Comparison of ENCODE assay signal across 32 mouse cellular contexts in genomic region chr10:34824121-34824520, GRCm38 (mm10).
"Had no signal": no experiment of that assay in that cellular context is flagged by ENCODE, and none has a peak within 500 bp of the region (broad histone marks: within the 10 kb centered on the region; RNA-seq: fewer than 3 reads in every experiment).

No protein-coding gene starts in this region.

- H3K4me1 ChIP-seq: limb, embryonic 10.5 days; limb, embryonic 12.5 days; limb, embryonic 13.5 days; limb, embryonic 15.5 days; liver, embryonic 12.5 days; liver, embryonic 13.5 days; liver, embryonic 15.5 days; lung, embryonic 15.5 days; megakaryocyte, embryonic 14.5 days; midbrain, embryonic 10.5 days; midbrain, embryonic 12.5 days; midbrain, embryonic 13.5 days; midbrain, embryonic 15.5 days; neural tube, embryonic 12.5 days had no signal

- DNase-seq: left cerebral cortex, postnatal 4 days; liver; liver, embryonic 13.5 days; liver, postnatal 0 days; lung, adult 18-20 months; lung, adult 2 months; lung, embryonic 14.5 days; lung, postnatal 10 days; lung, postnatal 14 days; lung, postnatal 36 days; lung, postnatal 4 days; midbrain, embryonic 14.5 days had no signal

- H3K9me3 ChIP-seq: limb, embryonic 10.5 days; limb, embryonic 12.5 days; limb, embryonic 13.5 days; limb, embryonic 15.5 days; liver, embryonic 12.5 days; liver, embryonic 13.5 days; liver, embryonic 15.5 days; lung, embryonic 15.5 days; megakaryocyte, embryonic 14.5 days; midbrain, embryonic 10.5 days; midbrain, embryonic 12.5 days; midbrain, embryonic 13.5 days; midbrain, embryonic 15.5 days; neural tube, embryonic 12.5 days had no signal

- H3K36me3 ChIP-seq: limb, embryonic 10.5 days; limb, embryonic 12.5 days; limb, embryonic 13.5 days; limb, embryonic 15.5 days; liver, embryonic 12.5 days; liver, embryonic 13.5 days; liver, embryonic 15.5 days; lung, embryonic 15.5 days; midbrain, embryonic 10.5 days; midbrain, embryonic 12.5 days; midbrain, embryonic 13.5 days; midbrain, embryonic 15.5 days; neural tube, embryonic 12.5 days had no signal

- ATAC-seq: liver, embryonic 12.5 days; liver, postnatal 0 days; lung, postnatal 0 days; midbrain, embryonic 13.5 days; midbrain, embryonic 15.5 days; midbrain, embryonic 16.5 days had no signal

- H3K27me3 ChIP-seq: limb, embryonic 12.5 days; limb, embryonic 13.5 days; limb, embryonic 15.5 days; liver, embryonic 12.5 days; liver, embryonic 13.5 days; liver, embryonic 15.5 days; lung, embryonic 15.5 days; megakaryocyte, embryonic 14.5 days; midbrain, embryonic 12.5 days; midbrain, embryonic 13.5 days; midbrain, embryonic 15.5 days; neural tube, embryonic 12.5 days had no signal

- H3K9ac ChIP-seq: limb, embryonic 12.5 days; limb, embryonic 13.5 days; limb, embryonic 15.5 days; liver, embryonic 12.5 days; liver, embryonic 13.5 days; liver, embryonic 14.5 days; liver, embryonic 15.5 days; liver, postnatal 0 days; lung, embryonic 14.5 days; lung, embryonic 15.5 days; midbrain, embryonic 12.5 days; midbrain, embryonic 13.5 days; midbrain, embryonic 15.5 days; neural tube, embryonic 12.5 days had no signal

- H3K4me2 ChIP-seq: limb, embryonic 12.5 days; limb, embryonic 13.5 days; limb, embryonic 15.5 days; liver, embryonic 11.5 days; liver, embryonic 12.5 days; liver, embryonic 13.5 days; liver, embryonic 15.5 days; lung, embryonic 14.5 days; lung, embryonic 15.5 days; midbrain, embryonic 11.5 days; midbrain, embryonic 12.5 days; midbrain, embryonic 13.5 days; midbrain, embryonic 15.5 days; neural tube, embryonic 12.5 days had no signal

- H3K27ac ChIP-seq: limb, embryonic 10.5 days; limb, embryonic 12.5 days; limb, embryonic 13.5 days; limb, embryonic 15.5 days; liver, embryonic 12.5 days; liver, embryonic 13.5 days; liver, embryonic 14.5 days; liver, embryonic 15.5 days; lung, embryonic 15.5 days; macrophage; midbrain, embryonic 10.5 days; midbrain, embryonic 12.5 days; midbrain, embryonic 13.5 days; midbrain, embryonic 15.5 days; neural tube, embryonic 12.5 days had no signal

- H3K4me3 ChIP-seq: limb, embryonic 10.5 days; limb, embryonic 12.5 days; limb, embryonic 13.5 days; limb, embryonic 15.5 days; liver, embryonic 12.5 days; liver, embryonic 13.5 days; liver, embryonic 15.5 days; lung, embryonic 15.5 days; megakaryocyte, embryonic 14.5 days; midbrain, embryonic 10.5 days; midbrain, embryonic 12.5 days; midbrain, embryonic 13.5 days; midbrain, embryonic 15.5 days; myocyte; neural tube, embryonic 12.5 days had no signal
